Mouse (Mus musculus) midbrain, embryonic 13.5 days (tissue): ENCODE results near the gene Olfr137. TPM values are rescaled to one million over a fixed set of nuclear protein-coding genes. Genes with fewer than 3 reads are reported as not detected.

Source experiments
- ATAC-seq: fragments of 200-750 bp; cut with Nextera tagmentation; 2 replicates; pipeline ENCODE4 v1.8.0; 2017; ENCODE audit warnings: mild to moderate bottlenecking, moderate TSS enrichment, moderate library complexity
- H3K27ac ChIP-seq: fragments of 300-500 bp; sonication (generic); 2 replicates; pipeline ENCODE4 v1.5.1; 2015; ENCODE audit warnings: inconsistent platforms, mild to moderate bottlenecking, moderate library complexity
- H3K27me3 ChIP-seq: fragments of 300-500 bp; sonication (generic); 2 replicates; pipeline ENCODE4 v1.6.1; 2015; ENCODE audit warnings: mild to moderate bottlenecking, inconsistent platforms
- H3K36me3 ChIP-seq: fragments of 300-500 bp; sonication (generic); 2 replicates; pipeline ENCODE4 v1.6.1; 2015; ENCODE audit warnings: mild to moderate bottlenecking, inconsistent platforms
- H3K4me1 ChIP-seq: fragments of 300-500 bp; sonication (generic); replicated peaks from 2 replicates; pipeline ENCODE4 v1.6.1; 2015; ENCODE audit warnings: inconsistent platforms
- H3K4me2 ChIP-seq: fragments of 300-500 bp; sonication (generic); replicated peaks from 2 replicates; pipeline ENCODE4 v1.6.1; 2015; ENCODE audit warnings: moderate library complexity, mild to moderate bottlenecking, inconsistent platforms
- H3K4me3 ChIP-seq: fragments of 300-500 bp; sonication (generic); replicated peaks from 2 replicates; pipeline ENCODE4 v1.5.1; 2015; ENCODE audit warnings: mild to moderate bottlenecking, inconsistent platforms
- H3K9ac ChIP-seq: fragments of 300-500 bp; sonication (generic); replicated peaks from 2 replicates; pipeline ENCODE4 v1.6.1; 2015; ENCODE audit warnings: mild to moderate bottlenecking, inconsistent platforms
- H3K9me3 ChIP-seq: fragments of 300-500 bp; sonication (generic); 2 replicates; pipeline ENCODE4 v1.6.1; 2016; ENCODE audit warnings: mild to moderate bottlenecking, inconsistent platforms
- WGBS: fragments of 180-500 bp; shearing (Covaris S2); methylation state at CpG from one replicate; pipeline ENCODE4 v1.1.7; 2015; 5-methylcytosine and 5-hydroxymethylcytosine counted together
- polyA plus RNA-seq: library from polyadenylated mRNA; unstranded; fragments of >200 nt; fragmentation: Nextera tagmentation; extraction: Ambion mirVana; gene quantifications from 2 replicates; pipeline ENCODE4 v1.2.1, GENCODE M21; 2015

The Olfr137 gene
- polyA plus RNA-seq: not detected in 2 replicates

- ATAC-seq: no peak
- no peak within 1 kb of the TSS for H3K4me3 ChIP-seq
- no peak within 1 kb of the TSS for H3K27ac ChIP-seq
- H3K36me3 ChIP-seq: no peaks in the 10 kb centered on the region
- no peak within 1 kb of the TSS for H3K9ac ChIP-seq
- no peaks in the 10 kb centered on the region for H3K27me3 ChIP-seq
- peaks cover 8% of the 10 kb centered on the region for H3K9me3 ChIP-seq
- no peak within 1 kb of the TSS for H3K4me2 ChIP-seq
- H3K4me1 ChIP-seq: no peaks in the 10 kb centered on the region
These were observed at the start of gene Olfr137 for GRCm38 (mm10) chr17:38307470-38307869. Olfr137 (minus strand) TSS chr17:38307570.

GRCm38 (mm10) chr17:38329531-38329930 lies 22.2 kb upstream of the Olfr137 start, which contains the start of gene Olfr136:
Olfr136 (plus strand) TSS chr17:38329831.
- H3K9ac ChIP-seq: no peak within 1 kb of the TSS
- H3K9me3 ChIP-seq: peaks cover 11% of the 10 kb centered on the region
- H3K4me3 ChIP-seq: no peak within 1 kb of the TSS
- H3K4me2 ChIP-seq: no peak within 1 kb of the TSS
- H3K27me3 ChIP-seq: no peaks in the 10 kb centered on the region
- no peak for ATAC-seq
- H3K27ac ChIP-seq: no peak within 1 kb of the TSS
- no peaks in the 10 kb centered on the region for H3K36me3 ChIP-seq
- no peaks in the 10 kb centered on the region for H3K4me1 ChIP-seq

GRCm38 (mm10) chr17:38260735-38261134 lies 46.6 kb downstream of the Olfr137 start, which contains the start of gene Olfr138:
Olfr138 (plus strand) TSS chr17:38261035.
- no peak within 1 kb of the TSS for H3K4me3 ChIP-seq
- no peaks in the 10 kb centered on the region for H3K27me3 ChIP-seq
- no peak within 1 kb of the TSS for H3K27ac ChIP-seq
- H3K9ac ChIP-seq: no peak within 1 kb of the TSS
- no peak within 1 kb of the TSS for H3K4me2 ChIP-seq
- H3K9me3 ChIP-seq: no peaks in the 10 kb centered on the region; the same call in 1 of the 2 replicates
- ATAC-seq: no peak
- no peaks in the 10 kb centered on the region for H3K4me1 ChIP-seq
- H3K36me3 ChIP-seq: no peaks in the 10 kb centered on the region
- WGBS: 70% methylated on average over 1 of the region's 1 CpGs

Other genes with a start within 250 kb of the Olfr137 start
- not detected in 2 replicates for gene Olfr129, start 247.5 kb downstream of the Olfr137 start, polyA plus RNA-seq
- gene Olfr130, start 243.6 kb downstream of the Olfr137 start, polyA plus RNA-seq: not detected in 2 replicates
- not detected in 2 replicates for gene Olfr131, start 218.9 kb downstream of the Olfr137 start, polyA plus RNA-seq
- gene Olfr132, start 173.0 kb downstream of the Olfr137 start, polyA plus RNA-seq: not detected in 2 replicates
- gene Olfr133, start 162.3 kb downstream of the Olfr137 start, polyA plus RNA-seq: not detected in 2 replicates
- not detected in 2 replicates for gene Olfr134, start 136.2 kb downstream of the Olfr137 start, polyA plus RNA-seq
- gene Olfr135, start 103.2 kb downstream of the Olfr137 start, polyA plus RNA-seq: not detected in 2 replicates
- not detected in 2 replicates for gene Olfr138, start 46.5 kb downstream of the Olfr137 start, polyA plus RNA-seq
- gene Olfr136, start 22.3 kb upstream of the Olfr137 start, polyA plus RNA-seq: not detected in 2 replicates
- gene Esp36, start 112.6 kb upstream of the Olfr137 start, polyA plus RNA-seq: not detected in 2 replicates
- not detected in 2 replicates for gene Esp34, start 246.6 kb upstream of the Olfr137 start, polyA plus RNA-seq